Mouse (Mus musculus) limb, embryonic 11.5 days (tissue): Measurements from ENCODE around the gene Plin4. TPM values are rescaled to one million over a fixed set of nuclear protein-coding genes. Genes with fewer than 3 reads are reported as not detected.

Experiments used
- ATAC-seq: fragments of 200-750 bp; cut with Nextera tagmentation; 2 replicates; pipeline ENCODE4 v1.8.0; 2017; ENCODE audit warnings: low read depth; ENCODE audit not compliant: insufficient number of reproducible peaks, low FRiP score, low TSS enrichment
- DNase-seq: peaks from one replicate; pipeline ENCODE4 v3.0.0-alpha.2; 2015; ENCODE audit warnings: low spot score
- H3K27ac ChIP-seq: fragments of 300-500 bp; sonication (generic); replicated peaks from 2 replicates; pipeline ENCODE4 v1.5.1; 2014; ENCODE audit warnings: low read depth, mild to moderate bottlenecking, low read length
- H3K27me3 ChIP-seq: fragments of 300-500 bp; sonication (generic); 2 replicates; pipeline ENCODE4 v1.6.1; 2014; ENCODE audit warnings: mild to moderate bottlenecking, low read length, mixed read lengths; ENCODE audit not compliant: control insufficient read depth, insufficient read depth
- H3K36me3 ChIP-seq: fragments of 300-500 bp; sonication (generic); 2 replicates; pipeline ENCODE4 v1.6.1; 2014; ENCODE audit warnings: mild to moderate bottlenecking, low read length, moderate library complexity, mixed read lengths; ENCODE audit not compliant: control insufficient read depth, insufficient read depth
- H3K4me1 ChIP-seq: fragments of 300-500 bp; sonication (generic); 2 replicates; pipeline ENCODE4 v1.6.1; 2014; ENCODE audit warnings: low read length, mixed read lengths; ENCODE audit not compliant: control insufficient read depth, insufficient read depth
- H3K4me2 ChIP-seq: fragments of 300-500 bp; sonication (generic); 2 replicates; pipeline ENCODE4 v1.6.1; 2014; ENCODE audit warnings: low read depth, mild to moderate bottlenecking, moderate library complexity; ENCODE audit not compliant: severe bottlenecking
- H3K4me3 ChIP-seq: fragments of 300-500 bp; sonication (generic); 2 replicates; pipeline ENCODE4 v1.5.1; 2014; ENCODE audit warnings: low read depth, low read length
- H3K9ac ChIP-seq: fragments of 300-500 bp; sonication (generic); 2 replicates; pipeline ENCODE4 v1.6.1; 2014; ENCODE audit warnings: mild to moderate bottlenecking, low read length
- H3K9me3 ChIP-seq: fragments of 300-500 bp; sonication (generic); 2 replicates; pipeline ENCODE4 v1.6.1; 2016; ENCODE audit warnings: low read length; ENCODE audit not compliant: control insufficient read depth
- WGBS: fragments of 180-500 bp; shearing (Covaris S2); extraction: QIAGEN DNeasy Blood & Tissue Kit; methylation state at CpG from one replicate; pipeline ENCODE4 v1.1.7; 2014; 5-methylcytosine and 5-hydroxymethylcytosine counted together
- polyA plus RNA-seq: library from polyadenylated mRNA; unstranded; fragments of >200 nt; fragmentation: Nextera tagmentation; extraction: Ambion mirVana; gene quantifications from 2 replicates; pipeline ENCODE4 v1.2.1, GENCODE M21; 2014

Gene Plin4
- polyA plus RNA-seq, 1 experiment from 2014 or later = 0.09 TPM

GRCm38 (mm10) chr17:56132661-56133060, 23.1 kb upstream of the Plin4 start:
- no peak overlapping the region for H3K4me2 ChIP-seq
- no peaks in the 10 kb centered on the region; the same call in 1 of the 2 replicates for H3K9me3 ChIP-seq
- ATAC-seq (no peak), DNase-seq (peak; percentile 74)
- 1% methylated on average over 14 of the region's 14 CpGs for WGBS
- H3K4me1 ChIP-seq = peaks cover 3% of the 10 kb centered on the region; the same call in 1 of the 2 replicates
- no peak overlapping the region for H3K27ac ChIP-seq
- H3K4me3 ChIP-seq = no peak overlapping the region
- no peaks in the 10 kb centered on the region for H3K27me3 ChIP-seq
- no peaks in the 10 kb centered on the region for H3K36me3 ChIP-seq
- no peak overlapping the region for H3K9ac ChIP-seq

- Histone ChIP-seq H3K27ac (no peak overlapping the region), H3K36me3 (no peaks in the 10 kb centered on the region), H3K9me3 (no peaks in the 10 kb centered on the region; the same call in 1 of the 2 replicates), H3K27me3 (no peaks in the 10 kb centered on the region), H3K4me3 (no peak overlapping the region), H3K4me1 (peaks cover 3% of the 10 kb centered on the region; the same call in 1 of the 2 replicates), H3K4me2 (no peak overlapping the region), H3K9ac (no peak overlapping the region)
- 43% methylated on average over 7 of the region's 7 CpGs for WGBS
- DNase-seq (peak; percentile 73), ATAC-seq (no peak)
Observed at GRCm38 (mm10) chr17:56131814-56132213, 22.2 kb upstream of the Plin4 start.

- no peaks in the 10 kb centered on the region; the same call in 1 of the 2 replicates for H3K9me3 ChIP-seq
- no peak overlapping the region for H3K4me2 ChIP-seq
- H3K36me3 ChIP-seq = no peaks in the 10 kb centered on the region
- 96% methylated on average over 10 of the region's 10 CpGs for WGBS
- no peak for DNase-seq
- no peak for ATAC-seq
- peaks cover 3% of the 10 kb centered on the region; the same call in 1 of the 2 replicates for H3K4me1 ChIP-seq
- H3K4me3 ChIP-seq = no peak overlapping the region
- H3K9ac ChIP-seq = no peak overlapping the region
- H3K27ac ChIP-seq = no peak overlapping the region
- no peaks in the 10 kb centered on the region for H3K27me3 ChIP-seq
Observed at GRCm38 (mm10) chr17:56131136-56131535, 21.5 kb upstream of the Plin4 start.

- Histone ChIP-seq H3K27me3 (peaks cover 17% of the 10 kb centered on the region), H3K4me3 (no peak overlapping the region)
- WGBS = 86% methylated on average over 15 of the region's 15 CpGs
Observed at GRCm38 (mm10) chr17:56128246-56128645, 18.6 kb upstream of the Plin4 start.

GRCm38 (mm10) chr17:56126175-56126574, 16.6 kb upstream of the Plin4 start:
- no peaks in the 10 kb centered on the region for H3K36me3 ChIP-seq
- H3K4me3 ChIP-seq = no peak overlapping the region
- ATAC-seq (no peak), DNase-seq (no peak)
- H3K4me2 ChIP-seq = no peak overlapping the region
- 72% methylated on average over 11 of the region's 11 CpGs for WGBS
- peaks cover 7% of the 10 kb centered on the region; the same call in 1 of the 2 replicates for H3K9me3 ChIP-seq
- peaks cover 35% of the 10 kb centered on the region for H3K27me3 ChIP-seq
- 0 out of 2 replicates have a peak, but pooled peaks cover 5% of the 10 kb centered on the region for H3K4me1 ChIP-seq
- H3K27ac ChIP-seq = no peak overlapping the region
- H3K9ac ChIP-seq = no peak overlapping the region

More at GRCm38 (mm10) chr17:56128246-56128645, 18.6 kb upstream of the Plin4 start:
- no peak overlapping the region for H3K27ac ChIP-seq
- no peak overlapping the region for H3K4me2 ChIP-seq
- DNase-seq (no peak), ATAC-seq (no peak)
- no peak overlapping the region for H3K9ac ChIP-seq
- no peaks in the 10 kb centered on the region; the same call in 1 of the 2 replicates for H3K9me3 ChIP-seq
- 0 out of 2 replicates have a peak, but pooled peaks cover 5% of the 10 kb centered on the region for H3K4me1 ChIP-seq
- no peaks in the 10 kb centered on the region for H3K36me3 ChIP-seq

GRCm38 (mm10) chr17:56125276-56125630, 15.7 kb upstream of the Plin4 start:
- Histone ChIP-seq H3K4me2 (no peak overlapping the region), H3K36me3 (no peaks in the 10 kb centered on the region), H3K27ac (no peak overlapping the region), H3K9ac (no peak overlapping the region), H3K27me3 (peaks cover 45% of the 10 kb centered on the region), H3K9me3 (peaks cover 7% of the 10 kb centered on the region; the same call in 1 of the 2 replicates), H3K4me1 (peaks cover 7% of the 10 kb centered on the region; the same call in 1 of the 2 replicates), H3K4me3 (no peak overlapping the region)
- DNase-seq = no peak
- ATAC-seq = no peak
- 88% methylated on average over 4 of the region's 4 CpGs for WGBS

GRCm38 (mm10) chr17:56124377-56125275, 15.0 kb upstream of the Plin4 start:
- peak; percentile 80 for DNase-seq
- peak overlapping the region; percentile 55 for H3K9ac ChIP-seq
- no peaks in the 10 kb centered on the region for H3K36me3 ChIP-seq
- peaks cover 7% of the 10 kb centered on the region; the same call in 1 of the 2 replicates for H3K9me3 ChIP-seq
- 4% methylated on average over 57 of the region's 59 CpGs for WGBS
- no peak overlapping the region for H3K27ac ChIP-seq
- ATAC-seq = no peak
- H3K4me1 ChIP-seq = peaks cover 10% of the 10 kb centered on the region; the same call in 1 of the 2 replicates
- peaks cover 51% of the 10 kb centered on the region for H3K27me3 ChIP-seq
- H3K4me3 ChIP-seq = peak overlapping the region; percentile 26
- H3K4me2 ChIP-seq = peak overlapping the region; percentile 55

GRCm38 (mm10) chr17:56123681-56124340, 14.2 kb upstream of the Plin4 start:
- Histone ChIP-seq H3K4me1 (peaks cover 10% of the 10 kb centered on the region; the same call in 1 of the 2 replicates), H3K36me3 (no peaks in the 10 kb centered on the region), H3K9ac (peak overlapping the region; percentile 55; the same call in 1 of the 2 replicates), H3K27ac (no peak overlapping the region), H3K27me3 (peaks cover 59% of the 10 kb centered on the region), H3K9me3 (peaks cover 7% of the 10 kb centered on the region; the same call in 1 of the 2 replicates), H3K4me3 (peak overlapping the region; percentile 26), H3K4me2 (peak overlapping the region; percentile 55)
- DNase-seq = no peak
- WGBS = 44% methylated on average over 54 of the region's 59 CpGs
- ATAC-seq = no peak
